Mouse (Mus musculus): ENCODE measurements around the gene Olfr653.

Gene Olfr653

GRCm38 (mm10) chr7:104577014-104577413 lies at the start of gene Olfr653:
Gene Olfr653, plus strand, starts transcription at chr7:104577314.
- no peak for DNase-seq (ENCODE audit: extremely low spot score, low read depth, low spot score)

- DNase-seq (ENCODE audit: extremely low spot score, low read depth, low spot score) = no peak
Measured at GRCm38 (mm10) chr7:104549833-104550232, 27.3 kb upstream of the Olfr653 start, which contains the start of gene Olfr651. Gene Olfr651, plus strand, starts transcription at chr7:104550133.

GRCm38 (mm10) chr7:104552700-104553099 lies 24.4 kb upstream of the Olfr653 start:
- DNase-seq (ENCODE audit: extremely low spot score, low read depth, low spot score) = no peak

- DNase-seq (ENCODE audit: extremely low spot score, low read depth, low spot score) = no peak
Measured at GRCm38 (mm10) chr7:104560601-104561000, 16.5 kb upstream of the Olfr653 start, which contains the start of gene Olfr652. Gene Olfr652, plus strand, starts transcription at chr7:104560901.

DNA sequence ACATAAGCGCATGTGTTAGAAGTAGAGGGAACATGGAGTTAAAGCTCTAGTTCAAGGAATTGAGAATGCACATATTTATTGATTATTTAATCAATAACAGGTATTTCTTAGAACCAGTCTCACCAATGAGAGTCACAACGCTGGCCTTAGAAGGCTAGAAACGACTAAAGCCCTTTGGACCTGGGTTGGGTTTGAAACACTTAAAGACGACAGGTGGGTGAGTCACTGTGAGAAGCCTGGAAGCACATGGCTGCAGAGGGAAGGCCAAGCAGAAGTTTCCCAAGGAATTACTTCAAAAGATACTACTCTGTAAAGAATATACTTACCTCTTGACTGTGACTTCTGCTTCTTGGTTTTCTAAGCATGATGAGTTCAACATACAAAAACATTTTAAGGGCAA lies 3.7 kb downstream of the Olfr653 start:
- DNase-seq (ENCODE audit: extremely low spot score, low read depth, low spot score) = no peak

DNA sequence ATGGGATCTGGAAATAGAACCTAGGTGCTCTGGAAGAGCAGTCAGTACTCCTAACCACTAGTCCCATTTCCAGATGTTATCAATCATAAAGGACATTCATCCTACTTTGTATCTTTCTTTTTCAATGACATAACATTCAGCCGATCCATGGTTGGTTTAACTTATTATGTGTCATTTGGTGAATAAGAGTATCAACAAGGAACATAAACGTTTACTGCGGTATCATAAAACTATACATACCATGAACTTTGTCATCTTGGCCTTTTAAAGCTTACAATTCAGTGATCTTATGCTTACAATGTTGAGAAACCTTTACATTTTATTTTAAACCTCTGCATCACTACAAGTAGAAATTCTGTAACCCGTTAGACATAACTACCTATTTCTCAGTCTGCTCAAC lies 4.3 kb downstream of the Olfr653 start:
- no peak for DNase-seq (ENCODE audit: extremely low spot score, low read depth, low spot score)

- no peak for DNase-seq (ENCODE audit: extremely low spot score, low read depth, low spot score)
Measured at GRCm38 (mm10) chr7:104586725-104587124, 9.6 kb downstream of the Olfr653 start, which contains the start of gene Olfr654. Gene Olfr654, plus strand, starts transcription at chr7:104587025.

- DNase-seq (ENCODE audit: extremely low spot score, low read depth, low spot score) = no peak
Measured at GRCm38 (mm10) chr7:104588274-104588673, 11.2 kb downstream of the Olfr653 start.

- DNase-seq (ENCODE audit: extremely low spot score, low read depth, low spot score) = no peak
Measured at GRCm38 (mm10) chr7:104601679-104602078, 24.6 kb downstream of the Olfr653 start, which contains the start of gene Olfr655. Gene Olfr655, minus strand, starts transcription at chr7:104601779.

DNA sequence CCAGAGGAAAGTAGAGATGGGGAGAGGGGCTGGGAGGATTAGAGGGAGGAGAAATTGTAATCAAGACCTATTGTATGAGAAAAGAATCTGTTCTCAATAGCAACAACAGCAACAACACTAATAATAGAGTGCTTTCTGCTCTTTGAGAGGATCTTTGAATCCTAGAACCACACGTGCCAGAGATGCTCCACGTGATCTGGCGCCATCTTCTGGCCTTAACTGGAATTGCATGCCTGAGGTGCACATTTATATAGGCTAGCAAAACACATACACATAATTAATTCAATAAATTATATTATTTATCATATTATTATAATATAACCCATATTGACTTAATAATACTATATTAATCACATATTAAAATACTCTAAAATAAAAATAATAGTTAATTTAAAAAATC lies 26.1 kb downstream of the Olfr653 start:
- peak; percentile 3 for DNase-seq (ENCODE audit: extremely low spot score, low read depth, low spot score)

- no peak for DNase-seq (ENCODE audit: extremely low spot score, low read depth, low spot score)
Measured at GRCm38 (mm10) chr7:104604727-104605126, 27.6 kb downstream of the Olfr653 start.

- no peak for DNase-seq (ENCODE audit: extremely low spot score, low read depth, low spot score)
Measured at GRCm38 (mm10) chr7:104613655-104614054, 36.5 kb downstream of the Olfr653 start, which contains the start of gene Olfr656. Gene Olfr656, plus strand, starts transcription at chr7:104613955.

GRCm38 (mm10) chr7:104624494-104624893 lies 47.4 kb downstream of the Olfr653 start, which contains the start of gene Olfr657:
Gene Olfr657, plus strand, starts transcription at chr7:104624794.
- no peak for DNase-seq (ENCODE audit: extremely low spot score, low read depth, low spot score)
